Mouse (Mus musculus): ENCODE data around the gene 2810408A11Rik. TPM values are rescaled to one million over a fixed set of nuclear protein-coding genes. Genes with fewer than 3 reads are reported as not detected.

Gene 2810408A11Rik
- polyA plus RNA-seq, 2 experiments from 2014 or later: 1.6 to 2.0 TPM

Other genes with a start within 250 kb of the 2810408A11Rik start
- under 1 TPM in 1 of 2 experiments, not detected in 1; 0.81 TPM for gene Sox15, start 245.7 kb downstream of the 2810408A11Rik start, polyA plus RNA-seq (2017; shearing (Covaris generic))
- 10 to 100 TPM; 34.8 to 85.1 TPM for gene Mpdu1, start 238.3 kb downstream of the 2810408A11Rik start, polyA plus RNA-seq (2017; shearing (Covaris generic))
- gene Cd68, start 234.8 kb downstream of the 2810408A11Rik start, polyA plus RNA-seq (2017; shearing (Covaris generic)): 1 to 10 TPM; 3.0 to 5.8 TPM
- 100 to 1,000 TPM; 166 to 236 TPM for gene Eif4a1, start 228.6 kb downstream of the 2810408A11Rik start, polyA plus RNA-seq (2017; shearing (Covaris generic))
- 10 to 100 TPM; 31.6 to 47.4 TPM for gene Senp3, start 218.9 kb downstream of the 2810408A11Rik start, polyA plus RNA-seq (2017; shearing (Covaris generic))
- gene Tnfsf13, start 215.2 kb downstream of the 2810408A11Rik start, polyA plus RNA-seq (2017; shearing (Covaris generic)): not detected
- gene Tnfsf12, start 205.1 kb downstream of the 2810408A11Rik start, polyA plus RNA-seq (2017; shearing (Covaris generic)): under 1 TPM in 1 of 2 experiments, not detected in 1; 0.23 TPM
- not detected for gene Tnfsfm13, start 204.9 kb downstream of the 2810408A11Rik start, polyA plus RNA-seq (2017; shearing (Covaris generic))
- gene Polr2a, start 142.3 kb downstream of the 2810408A11Rik start, polyA plus RNA-seq (2017; shearing (Covaris generic)): 10 to 100 TPM; 25.6 to 36.0 TPM
- gene Slc35g3, start 139.0 kb downstream of the 2810408A11Rik start, polyA plus RNA-seq (2017; shearing (Covaris generic)): not detected
- gene Zbtb4, start 135.1 kb downstream of the 2810408A11Rik start, polyA plus RNA-seq (2017; shearing (Covaris generic)): 10 to 100 TPM; 11.2 to 11.8 TPM
- 1 to 10 TPM; 2.9 to 4.5 TPM for gene Chrnb1, start 105.0 kb downstream of the 2810408A11Rik start, polyA plus RNA-seq (2017; shearing (Covaris generic))
- not detected for gene Fgf11, start 99.1 kb downstream of the 2810408A11Rik start, polyA plus RNA-seq (2017; shearing (Covaris generic))
- not detected for gene Tmem102, start 95.4 kb downstream of the 2810408A11Rik start, polyA plus RNA-seq (2017; shearing (Covaris generic))
- not detected for gene Gm39566, start 85.7 kb downstream of the 2810408A11Rik start, polyA plus RNA-seq (2017; shearing (Covaris generic))
- not detected for gene Spem2, start 82.5 kb downstream of the 2810408A11Rik start, polyA plus RNA-seq (2017; shearing (Covaris generic))
- gene Spem1, start 78.8 kb downstream of the 2810408A11Rik start, polyA plus RNA-seq (2017; shearing (Covaris generic)): under 1 TPM in 1 of 2 experiments, not detected in 1; 0.42 TPM
- 1 to 10 TPM; 1.1 to 1.2 TPM for gene Nlgn2, start 63.2 kb downstream of the 2810408A11Rik start, polyA plus RNA-seq (2017; shearing (Covaris generic))
- gene Tmem256, start 62.5 kb downstream of the 2810408A11Rik start, polyA plus RNA-seq (2017; shearing (Covaris generic)): 100 to 1,000 TPM in 1 of 2 experiments, 10 to 100 TPM in 1; 93.2 to 114 TPM
- 10 to 100 TPM; 22.4 to 33.5 TPM for gene Plscr3, start 54.6 kb downstream of the 2810408A11Rik start, polyA plus RNA-seq (2017; shearing (Covaris generic))
- not detected for gene Tnk1, start 42.3 kb downstream of the 2810408A11Rik start, polyA plus RNA-seq (2017; shearing (Covaris generic))
- gene Tmem95, start 23.0 kb downstream of the 2810408A11Rik start, polyA plus RNA-seq (2017; shearing (Covaris generic)): not detected
- 1 to 10 TPM in 1 of 2 experiments, not detected in 1; 1.1 TPM for gene Kctd11, start 19.6 kb downstream of the 2810408A11Rik start, polyA plus RNA-seq (2017; shearing (Covaris generic))
- gene Acap1, start 5.4 kb downstream of the 2810408A11Rik start, polyA plus RNA-seq (2017; shearing (Covaris generic)): 100 to 1,000 TPM; 256 to 383 TPM
- gene Neurl4, start 85 bp upstream of the 2810408A11Rik start, polyA plus RNA-seq (2017; shearing (Covaris generic)): 1 to 10 TPM; 8.3 to 9.1 TPM
- gene Gps2, start 12.9 kb upstream of the 2810408A11Rik start, polyA plus RNA-seq (2017; shearing (Covaris generic)): 100 to 1,000 TPM; 120 to 134 TPM
- 1,000 to 10,000 TPM; 1,067 to 1,377 TPM for gene Eif5a, start 21.0 kb upstream of the 2810408A11Rik start, polyA plus RNA-seq (2017; shearing (Covaris generic))
- gene Ybx2, start 34.8 kb upstream of the 2810408A11Rik start, polyA plus RNA-seq (2017; shearing (Covaris generic)): not detected
- not detected for gene Slc2a4, start 47.2 kb upstream of the 2810408A11Rik start, polyA plus RNA-seq (2017; shearing (Covaris generic))
- gene Cldn7, start 63.8 kb upstream of the 2810408A11Rik start, polyA plus RNA-seq (2017; shearing (Covaris generic)): not detected
- gene Ctdnep1, start 80.2 kb upstream of the 2810408A11Rik start, polyA plus RNA-seq (2017; shearing (Covaris generic)): 10 to 100 TPM; 21.1 to 25.4 TPM
- gene Elp5, start 81.5 kb upstream of the 2810408A11Rik start, polyA plus RNA-seq (2017; shearing (Covaris generic)): 10 to 100 TPM; 69.7 to 79.3 TPM
- gene Gabarap, start 90.2 kb upstream of the 2810408A11Rik start, polyA plus RNA-seq (2017; shearing (Covaris generic)): 100 to 1,000 TPM; 282 to 355 TPM
- 10 to 100 TPM; 41.3 to 43.5 TPM for gene Phf23, start 94.8 kb upstream of the 2810408A11Rik start, polyA plus RNA-seq (2017; shearing (Covaris generic))
- 1 to 10 TPM; 4.0 to 4.6 TPM for gene Dvl2, start 99.6 kb upstream of the 2810408A11Rik start, polyA plus RNA-seq (2017; shearing (Covaris generic))
- 100 to 1,000 TPM; 124 to 181 TPM for gene Acadvl, start 114.4 kb upstream of the 2810408A11Rik start, polyA plus RNA-seq (2017; shearing (Covaris generic))
- 10 to 100 TPM in 1 of 2 experiments, 1 to 10 TPM in 1; 9.4 to 17.1 TPM for gene Dlg4, start 116.0 kb upstream of the 2810408A11Rik start, polyA plus RNA-seq (2017; shearing (Covaris generic))
- gene Asgr1, start 153.1 kb upstream of the 2810408A11Rik start, polyA plus RNA-seq (2017; shearing (Covaris generic)): not detected
- not detected for gene Asgr2, start 191.7 kb upstream of the 2810408A11Rik start, polyA plus RNA-seq (2017; shearing (Covaris generic))
- gene Mgl2, start 229.3 kb upstream of the 2810408A11Rik start, polyA plus RNA-seq (2017; shearing (Covaris generic)): not detected